Mouse (Mus musculus): ENCODE measurements around the gene Gm28729. TPM values are rescaled to one million over a fixed set of nuclear protein-coding genes. Genes with fewer than 3 reads are reported as not detected.
"Not testable (repeated sequence)": the region's sequence is repeated elsewhere in the genome, so short reads cannot be mapped to it uniquely, and the experiment has no call there.

The Gm28729 gene
- total RNA-seq, 2 experiments from 2014 or later: not detected

DNA sequence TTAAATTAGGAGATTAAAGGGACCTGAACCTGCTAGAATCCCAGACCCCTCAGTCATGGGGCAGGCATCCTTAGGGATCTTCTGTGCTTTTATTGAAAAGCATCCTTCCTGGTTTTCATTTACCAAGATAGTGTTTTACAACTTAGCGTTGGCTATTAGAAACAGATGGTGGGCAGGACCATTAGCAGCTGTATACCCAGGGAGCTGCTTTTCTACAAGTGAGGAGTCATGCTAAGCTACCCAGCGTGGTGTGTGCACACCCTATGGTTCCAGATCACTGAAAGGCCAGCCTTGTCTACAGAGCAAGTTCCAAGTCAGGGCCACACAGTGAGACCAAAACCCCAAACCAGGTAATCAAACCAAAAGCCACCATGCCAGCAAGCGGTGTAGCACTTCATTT lies 52.7 kb downstream of the Gm28729 start:
- ATAC-seq (replicated peaks; ENCODE audit: low FRiP score, low TSS enrichment, poor library complexity, severe bottlenecking): no peak

- not testable (repeated sequence) for ATAC-seq (replicated peaks; ENCODE audit: low FRiP score, low TSS enrichment, poor library complexity, severe bottlenecking)
These were observed 53.4 kb downstream of the Gm28729 start for GRCm38 (mm10) chr9:96471681-96472080.

DNA sequence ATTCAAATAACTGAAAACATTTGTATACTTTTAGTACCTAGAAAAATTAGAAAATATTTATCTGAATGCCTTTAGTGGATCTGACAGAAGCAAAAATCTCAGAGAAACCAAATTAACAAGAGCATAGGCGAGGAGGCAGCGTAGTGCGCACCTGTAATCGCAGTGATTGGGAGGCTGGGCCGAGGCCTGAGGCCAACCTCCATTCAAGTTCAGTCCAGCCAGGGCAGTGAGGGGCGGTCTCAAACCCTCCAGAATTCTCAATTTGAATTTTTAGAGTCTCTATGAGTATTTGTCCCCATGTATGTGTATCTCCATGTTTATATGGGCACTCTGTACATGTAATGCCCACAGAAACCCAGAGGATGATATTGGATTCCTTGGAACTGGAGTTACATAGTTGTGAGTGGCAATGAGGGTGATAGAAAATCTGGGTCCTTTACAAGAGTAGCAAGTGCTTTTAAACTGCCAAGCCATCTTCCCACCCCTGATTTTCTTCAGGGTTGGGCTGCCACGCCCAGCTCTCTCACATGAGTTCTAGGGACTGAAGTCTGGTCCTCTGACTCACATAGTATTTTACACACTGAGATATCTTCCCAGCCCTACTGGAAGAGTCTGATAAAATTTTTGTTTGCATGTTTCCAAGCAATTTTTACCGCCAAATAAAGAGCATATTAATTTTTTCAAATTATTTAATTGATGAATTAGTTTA lies 54.6 kb downstream of the Gm28729 start:
- ATAC-seq (replicated peaks; ENCODE audit: low FRiP score, low TSS enrichment, poor library complexity, severe bottlenecking): no peak

GRCm38 (mm10) chr9:96469556-96470265 lies 55.4 kb downstream of the Gm28729 start:
- ATAC-seq (replicated peaks; ENCODE audit: low FRiP score, low TSS enrichment, poor library complexity, severe bottlenecking): no peak

DNA sequence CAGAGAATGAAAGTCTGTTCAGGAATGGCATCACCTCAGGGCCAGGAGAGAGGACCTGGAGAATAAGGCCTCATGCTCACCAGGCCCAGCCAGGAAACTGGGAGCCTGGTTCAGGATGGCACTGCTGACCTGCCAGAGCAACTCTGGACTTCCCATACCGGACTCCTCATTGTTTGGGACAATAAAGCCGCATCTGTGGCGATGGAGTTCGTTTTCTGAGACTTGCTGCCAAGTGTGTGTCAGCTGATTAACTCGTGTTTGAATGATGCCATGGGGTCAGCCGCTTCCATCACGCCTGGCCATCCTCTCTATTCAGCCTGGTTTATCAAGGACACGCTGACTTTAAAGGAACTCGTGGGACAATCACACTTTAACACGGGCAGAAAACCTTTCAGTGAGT lies 61.4 kb downstream of the Gm28729 start:
- no peak for ATAC-seq (replicated peaks; ENCODE audit: low FRiP score, low TSS enrichment, poor library complexity, severe bottlenecking)

DNA sequence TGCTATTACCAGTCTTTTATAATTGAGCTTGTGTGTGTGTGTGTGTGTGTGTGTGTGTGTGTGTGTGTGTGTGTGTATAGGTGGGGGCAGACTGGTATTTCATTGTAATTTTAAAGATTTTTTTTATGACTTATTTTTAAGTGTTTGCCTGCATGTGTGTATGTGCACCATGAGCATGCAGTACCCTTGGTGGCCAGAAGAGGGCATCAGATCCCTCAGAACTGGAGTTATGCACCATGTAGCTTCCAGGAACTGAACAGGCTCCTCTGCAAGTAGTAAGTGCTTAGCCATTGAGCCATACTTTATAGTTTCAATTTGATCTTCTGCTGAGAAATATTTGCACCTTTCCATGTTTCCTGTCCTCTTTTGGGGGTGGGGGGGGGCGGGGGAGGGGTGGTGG lies 63.5 kb downstream of the Gm28729 start:
- ATAC-seq (replicated peaks; ENCODE audit: low FRiP score, low TSS enrichment, poor library complexity, severe bottlenecking): no peak

DNA sequence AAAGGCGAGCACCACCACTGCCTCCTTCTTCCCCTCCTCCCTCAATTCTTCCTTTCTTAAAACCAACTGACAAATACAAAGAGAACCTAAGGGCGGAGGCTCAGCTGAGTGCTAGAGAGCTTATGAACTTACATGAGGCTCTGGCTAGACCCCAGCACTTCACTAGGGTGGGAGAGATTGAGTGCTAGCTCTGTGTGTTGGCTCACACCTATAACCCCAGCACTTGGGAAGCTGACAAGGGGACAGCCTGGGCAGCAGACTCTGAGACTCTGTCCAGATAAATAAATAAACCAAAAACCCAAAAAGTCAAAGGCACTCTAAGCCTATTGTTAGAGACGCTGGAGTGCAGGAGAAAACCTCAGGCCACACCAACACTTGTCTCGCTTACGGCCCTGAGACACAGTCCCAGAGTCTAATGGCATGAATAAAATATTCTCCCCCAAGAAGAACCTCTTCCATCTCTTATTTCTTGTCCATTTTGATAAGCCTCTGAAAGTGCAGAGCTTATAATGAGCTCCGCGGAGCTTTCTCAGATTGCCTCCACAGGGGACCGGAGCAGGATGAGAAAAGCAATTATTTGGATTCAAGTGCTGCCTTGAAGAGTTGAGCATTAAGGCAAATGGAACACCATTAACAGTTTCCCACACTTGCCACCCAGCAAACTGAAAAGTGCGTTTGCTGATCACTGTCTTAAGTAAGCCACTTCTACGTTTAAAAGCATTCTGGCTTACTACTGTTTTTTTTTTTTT lies 64.8 kb downstream of the Gm28729 start:
- no peak for ATAC-seq (replicated peaks; ENCODE audit: low FRiP score, low TSS enrichment, poor library complexity, severe bottlenecking)

- ATAC-seq (replicated peaks; ENCODE audit: low FRiP score, low TSS enrichment, poor library complexity, severe bottlenecking): no peak
These were observed 69.4 kb downstream of the Gm28729 start for GRCm38 (mm10) chr9:96455618-96456017.

DNA sequence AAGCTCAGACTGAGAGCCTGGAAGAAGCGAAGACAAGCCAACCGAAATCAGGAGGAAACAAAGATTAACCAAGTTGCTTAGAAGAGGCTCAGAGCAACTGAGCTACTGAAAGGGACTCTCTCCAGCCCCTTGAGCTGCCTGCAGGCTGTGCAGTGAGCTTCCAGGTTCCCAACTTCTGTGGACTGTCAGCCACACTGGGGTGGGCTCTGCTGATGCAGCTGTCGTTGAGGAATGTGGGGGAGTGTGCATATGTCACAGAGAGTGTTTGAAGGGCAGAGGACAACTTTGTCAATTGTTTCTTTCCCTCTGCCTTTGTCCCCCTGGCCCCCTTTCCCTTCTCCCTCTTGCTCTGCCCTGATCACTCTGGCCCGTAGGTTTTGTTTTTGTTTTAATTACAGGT lies 72.1 kb downstream of the Gm28729 start:
- no peak for ATAC-seq (replicated peaks; ENCODE audit: low FRiP score, low TSS enrichment, poor library complexity, severe bottlenecking)

DNA sequence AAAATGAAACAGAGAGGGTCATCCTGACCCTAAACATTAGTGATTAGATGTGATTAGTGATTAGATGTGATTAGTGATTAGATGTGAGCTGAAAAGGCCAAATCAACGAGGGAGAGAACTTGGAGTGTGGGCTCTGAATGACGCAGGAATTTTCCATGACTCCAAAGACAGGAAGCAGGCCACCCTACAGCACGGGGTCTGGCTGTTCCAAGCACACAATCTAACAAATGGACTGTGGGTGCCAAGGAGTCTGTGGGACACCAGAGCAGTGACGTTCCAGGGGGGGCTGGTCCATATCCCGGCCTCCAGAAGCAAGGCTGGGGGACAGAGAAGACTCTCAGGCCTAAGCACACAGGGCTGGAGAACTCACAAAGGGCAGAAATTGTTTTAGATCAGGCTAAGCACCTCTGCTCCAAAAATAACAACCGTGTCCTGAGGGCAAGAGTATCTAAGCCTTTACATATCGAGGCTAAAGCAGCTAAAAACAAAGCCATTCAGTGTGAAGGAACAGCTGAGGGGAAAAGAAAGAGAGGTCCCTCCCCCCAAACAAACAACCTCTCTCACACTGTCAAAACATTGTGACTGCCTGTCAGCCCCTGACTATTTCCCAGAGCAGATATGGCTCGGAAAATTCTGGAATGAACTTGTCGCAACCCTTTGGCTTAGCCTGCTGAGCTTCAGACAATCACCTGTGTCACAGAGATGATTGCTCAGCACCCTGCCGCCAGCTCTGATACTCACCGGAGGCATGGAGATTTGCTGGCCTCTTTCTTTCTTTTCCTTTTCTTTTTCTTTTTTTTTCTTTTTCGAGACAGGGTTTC lies 74.0 kb downstream of the Gm28729 start:
- no peak for ATAC-seq (replicated peaks; ENCODE audit: low FRiP score, low TSS enrichment, poor library complexity, severe bottlenecking)

GRCm38 (mm10) chr9:96449514-96449913 lies 75.5 kb downstream of the Gm28729 start:
- no peak for ATAC-seq (replicated peaks; ENCODE audit: low FRiP score, low TSS enrichment, poor library complexity, severe bottlenecking)

GRCm38 (mm10) chr9:96445351-96445750 lies 79.7 kb downstream of the Gm28729 start:
- no peak for ATAC-seq (replicated peaks; ENCODE audit: low FRiP score, low TSS enrichment, poor library complexity, severe bottlenecking)

DNA sequence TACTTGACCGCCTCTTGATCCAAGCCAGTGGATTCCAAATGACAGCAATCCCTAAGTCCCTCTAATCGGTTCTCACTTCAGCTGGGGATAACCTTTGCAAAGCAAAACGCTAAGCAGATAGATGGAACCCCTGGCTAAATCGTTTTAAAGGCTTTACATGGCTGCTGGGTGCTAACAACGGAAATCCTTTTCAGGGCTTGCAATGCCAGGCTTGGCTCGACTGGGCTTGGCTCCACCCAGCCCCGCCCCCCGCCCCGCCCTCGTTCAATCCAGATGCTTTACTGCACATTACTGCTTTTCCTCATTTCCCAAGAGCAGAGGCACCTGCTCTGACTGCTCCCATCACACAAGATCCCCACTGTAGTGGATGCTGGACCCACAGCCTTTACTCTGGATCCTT lies 83.0 kb downstream of the Gm28729 start:
- no peak for ATAC-seq (replicated peaks; ENCODE audit: low FRiP score, low TSS enrichment, poor library complexity, severe bottlenecking)

- peak; percentile 55 for ATAC-seq (replicated peaks; ENCODE audit: low FRiP score, low TSS enrichment, poor library complexity, severe bottlenecking)
These were observed 86.7 kb downstream of the Gm28729 start for GRCm38 (mm10) chr9:96438334-96438871.

DNA sequence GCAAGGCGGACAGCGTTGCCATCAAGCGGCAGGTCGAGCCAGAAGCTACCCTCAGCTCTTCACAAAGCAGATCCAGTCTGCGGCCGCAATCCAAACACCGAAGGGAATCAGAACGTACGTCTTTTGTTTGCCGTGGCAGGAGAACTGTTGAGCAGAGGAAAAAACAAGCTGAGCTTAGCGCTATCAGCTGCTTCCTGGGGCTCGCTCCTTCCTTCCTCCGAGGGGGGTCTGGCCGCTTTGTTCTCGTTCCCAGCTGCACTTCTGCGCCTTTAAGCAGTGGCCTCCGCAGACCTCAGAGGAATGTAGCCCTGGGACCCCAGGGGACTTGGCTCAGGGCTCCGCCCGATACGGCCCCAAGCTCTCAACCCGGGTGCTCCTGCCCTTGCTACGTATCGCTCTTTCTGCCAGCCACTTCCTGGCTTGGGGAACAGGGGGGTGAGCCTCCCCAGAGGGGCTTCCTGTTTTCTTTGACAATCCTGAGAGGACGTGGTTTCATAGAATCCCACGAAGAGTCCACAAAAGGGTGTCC lies 87.2 kb downstream of the Gm28729 start:
- peak; percentile 50 for ATAC-seq (replicated peaks; ENCODE audit: low FRiP score, low TSS enrichment, poor library complexity, severe bottlenecking)

- ATAC-seq (replicated peaks; ENCODE audit: low FRiP score, low TSS enrichment, poor library complexity, severe bottlenecking): peak; percentile 32; the same call in 1 of the 2 replicates
These were observed 87.9 kb downstream of the Gm28729 start for GRCm38 (mm10) chr9:96436901-96437804.

Measured in megakaryocyte-erythroid progenitor cell, adult 5-6 weeks (primary cell).